Comparison of ENCODE assay signal across 8 mouse cellular contexts in genomic region chr8:84200652-84201544, GRCm38 (mm10). TPM values are rescaled to one million over a fixed set of nuclear protein-coding genes. Genes with fewer than 3 reads are reported as not detected.
A peak's percentile ranks its signal among the peaks of the same experiment; 100 is the strongest.
DNase-seq lines count a peak whose midpoint lies in the region; ATAC-seq and TF ChIP-seq lines count a peak whose summit lies in the region.

No protein-coding gene starts in this region.

- H3K36me3 ChIP-seq in embryonic facial prominence, embryonic 10.5 days (replicated peaks): peaks cover 7% of the 10 kb centered on the region; the same call in 1 of the 2 replicates
- peaks cover 19% of the 10 kb centered on the region for H3K36me3 ChIP-seq in heart, embryonic 12.5 days
- H3K36me3 ChIP-seq in kidney, embryonic 15.5 days: peaks cover 11% of the 10 kb centered on the region

- H3K4me3 ChIP-seq in layer of hippocampus, adult 2 months: peak overlapping the region; percentile 65
- peak overlapping the region; percentile 70 for H3K4me3 ChIP-seq in embryonic facial prominence, embryonic 10.5 days
- H3K4me3 ChIP-seq in heart, embryonic 12.5 days: peak overlapping the region; percentile 83
- peak overlapping the region; percentile 67 for H3K4me3 ChIP-seq in kidney, embryonic 15.5 days (replicated peaks)

- WGBS in embryonic facial prominence, embryonic 10.5 days: 4% methylated on average over 70 of the region's 70 CpGs
- WGBS in heart, embryonic 12.5 days: 4% methylated on average over 53 of the region's 70 CpGs
- 3% methylated on average over 50 of the region's 70 CpGs for WGBS in kidney, embryonic 15.5 days

- peak overlapping the region; percentile 98 for H3K27ac ChIP-seq in layer of hippocampus, adult 2 months
- peak overlapping the region; percentile 95 for H3K27ac ChIP-seq in embryonic facial prominence, embryonic 10.5 days (replicated peaks)
- peak overlapping the region; percentile 93 for H3K27ac ChIP-seq in heart, embryonic 12.5 days (ENCODE audit: poor library complexity, severe bottlenecking)
- H3K27ac ChIP-seq in kidney, embryonic 15.5 days: peak overlapping the region; percentile 97

- H3K9me3 ChIP-seq in embryonic facial prominence, embryonic 10.5 days: no peaks in the 10 kb centered on the region
- no peaks in the 10 kb centered on the region for H3K9me3 ChIP-seq in heart, embryonic 12.5 days (replicated peaks)
- H3K9me3 ChIP-seq in kidney, embryonic 15.5 days (replicated peaks): no peaks in the 10 kb centered on the region

- no peak for TF ChIP-seq CTCF in layer of hippocampus, adult 2 months (conservative IDR thresholded peaks at IDR 0.05)

- H3K4me1 ChIP-seq in embryonic facial prominence, embryonic 10.5 days: peaks cover 73% of the 10 kb centered on the region
- H3K4me1 ChIP-seq in heart, embryonic 12.5 days (replicated peaks): peaks cover 62% of the 10 kb centered on the region
- peaks cover 81% of the 10 kb centered on the region for H3K4me1 ChIP-seq in kidney, embryonic 15.5 days

- peaks cover 18% of the 10 kb centered on the region for H3K27me3 ChIP-seq in embryonic facial prominence, embryonic 10.5 days (replicated peaks; ENCODE audit: low read depth, poor library complexity, severe bottlenecking)
- H3K27me3 ChIP-seq in heart, embryonic 12.5 days (replicated peaks): no peaks in the 10 kb centered on the region
- no peaks in the 10 kb centered on the region for H3K27me3 ChIP-seq in kidney, embryonic 15.5 days

- peak overlapping the region; percentile 96 for H3K4me2 ChIP-seq in heart, embryonic 12.5 days
- peak overlapping the region; percentile 84 for H3K4me2 ChIP-seq in kidney, embryonic 15.5 days

- peak; percentile 62 for ATAC-seq in heart, embryonic 12.5 days (ENCODE audit: insufficient number of reproducible peaks, low FRiP score)
- ATAC-seq in kidney, embryonic 15.5 days (replicated peaks; ENCODE audit: low FRiP score): peak; percentile 33
- ATAC-seq in monocyte, adult 5-6 weeks (replicated peaks; ENCODE audit: insufficient number of reproducible peaks, low FRiP score, low TSS enrichment, poor library complexity, severe bottlenecking): no peak

- no peak for DNase-seq in layer of hippocampus, adult 2 months (ENCODE audit: low spot score in 2 of 2)
- no peak for DNase-seq in layer of hippocampus, postnatal 36 days
- peak; percentile 82 for DNase-seq in embryonic facial prominence, embryonic 10.5 days (ENCODE audit: low spot score)
- DNase-seq in lung, postnatal 10 days: peak; percentile 91
- DNase-seq in right cerebral cortex, postnatal 25 days: peak; percentile 62

- peak overlapping the region; percentile 94 for H3K9ac ChIP-seq in heart, embryonic 12.5 days
- peak overlapping the region; percentile 72 for H3K9ac ChIP-seq in kidney, embryonic 15.5 days

RNA-seq across cellular contexts. Expression of gene Nanos3, which starts 15.9 kb away (rescaled TPM):
- 1 to 10 TPM; 2.6 to 5.0 TPM for total RNA-seq in layer of hippocampus, adult 2 months (2021)
- 1 to 10 TPM; 2.2 to 4.9 TPM for total RNA-seq in layer of hippocampus, postnatal 36 days (2021)
- 2.4 and 3.5 TPM in 2 replicates for polyA plus RNA-seq in embryonic facial prominence, embryonic 10.5 days (2016; fragmentation: Nextera tagmentation; extraction: Ambion mirVana)
- 1.7 and 3.0 TPM in 2 replicates for polyA plus RNA-seq in heart, embryonic 12.5 days (2016; fragmentation: Nextera tagmentation; extraction: Ambion mirVana)
- 3.6 and 4.7 TPM in 2 replicates for polyA plus RNA-seq in kidney, embryonic 15.5 days (2015; fragmentation: Nextera tagmentation; extraction: Ambion mirVana)
- not detected in 3 replicates for total RNA-seq in monocyte, adult 5-6 weeks (2017)

RNA-seq across cellular contexts. Expression of gene Zswim4, which starts 36.0 kb away (rescaled TPM):
- 10 to 100 TPM; 18.0 to 19.3 TPM for total RNA-seq in layer of hippocampus, adult 2 months (2021)
- total RNA-seq in layer of hippocampus, postnatal 36 days (2021): 10 to 100 TPM; 16.8 to 18.1 TPM
- 37.2 and 41.7 TPM in 2 replicates for polyA plus RNA-seq in embryonic facial prominence, embryonic 10.5 days (2016; fragmentation: Nextera tagmentation; extraction: Ambion mirVana)
- 12.9 and 13.7 TPM in 2 replicates for polyA plus RNA-seq in heart, embryonic 12.5 days (2016; fragmentation: Nextera tagmentation; extraction: Ambion mirVana)
- 16.6 and 17.3 TPM in 2 replicates for polyA plus RNA-seq in kidney, embryonic 15.5 days (2015; fragmentation: Nextera tagmentation; extraction: Ambion mirVana)
- 11.8 to 12.1 TPM (median 11.9 TPM) in 3 replicates for total RNA-seq in monocyte, adult 5-6 weeks (2017)

RNA-seq across cellular contexts. Expression of gene D8Ertd738e, which starts 48.6 kb away (rescaled TPM):
- 100 to 1,000 TPM; 143 to 146 TPM for total RNA-seq in layer of hippocampus, adult 2 months (2021)
- 100 to 1,000 TPM; 131 to 145 TPM for total RNA-seq in layer of hippocampus, postnatal 36 days (2021)
- 409 and 427 TPM in 2 replicates for polyA plus RNA-seq in embryonic facial prominence, embryonic 10.5 days (2016; fragmentation: Nextera tagmentation; extraction: Ambion mirVana)
- polyA plus RNA-seq in heart, embryonic 12.5 days (2016; fragmentation: Nextera tagmentation; extraction: Ambion mirVana): 281 and 286 TPM in 2 replicates
- polyA plus RNA-seq in kidney, embryonic 15.5 days (2015; fragmentation: Nextera tagmentation; extraction: Ambion mirVana): 336 and 355 TPM in 2 replicates
- total RNA-seq in monocyte, adult 5-6 weeks (2017): 106 to 180 TPM (median 151 TPM) in 3 replicates

RNA-seq across cellular contexts. Expression of gene 4930432K21Rik, which starts 53.1 kb away (rescaled TPM):
- total RNA-seq in layer of hippocampus, adult 2 months (2021): 1 to 10 TPM; 2.1 to 2.9 TPM
- total RNA-seq in layer of hippocampus, postnatal 36 days (2021): 1 to 10 TPM; 1.7 to 1.8 TPM
- 1.5 and 1.8 TPM in 2 replicates for polyA plus RNA-seq in embryonic facial prominence, embryonic 10.5 days (2016; fragmentation: Nextera tagmentation; extraction: Ambion mirVana)
- 1.00 and 1.1 TPM in 2 replicates for polyA plus RNA-seq in heart, embryonic 12.5 days (2016; fragmentation: Nextera tagmentation; extraction: Ambion mirVana)
- polyA plus RNA-seq in kidney, embryonic 15.5 days (2015; fragmentation: Nextera tagmentation; extraction: Ambion mirVana): 1.7 and 2.0 TPM in 2 replicates
- total RNA-seq in monocyte, adult 5-6 weeks (2017): 1.8 to 2.1 TPM in 2 of 3 replicates, not detected in the other

RNA-seq across cellular contexts. Expression of gene Cc2d1a, which starts 53.2 kb away (rescaled TPM):
- 10 to 100 TPM; 53.2 to 57.8 TPM for total RNA-seq in layer of hippocampus, adult 2 months (2021)
- total RNA-seq in layer of hippocampus, postnatal 36 days (2021): 10 to 100 TPM; 58.3 to 64.6 TPM
- polyA plus RNA-seq in embryonic facial prominence, embryonic 10.5 days (2016; fragmentation: Nextera tagmentation; extraction: Ambion mirVana): 20.4 and 21.0 TPM in 2 replicates
- 17.7 and 18.1 TPM in 2 replicates for polyA plus RNA-seq in heart, embryonic 12.5 days (2016; fragmentation: Nextera tagmentation; extraction: Ambion mirVana)
- 22.0 and 28.7 TPM in 2 replicates for polyA plus RNA-seq in kidney, embryonic 15.5 days (2015; fragmentation: Nextera tagmentation; extraction: Ambion mirVana)
- total RNA-seq in monocyte, adult 5-6 weeks (2017): 8.7 to 18.5 TPM (median 16.1 TPM) in 3 replicates

Comparison
In these comparisons a context has a peak if more than half of its experiments do, and no peak if none do; other contexts are left out.
1. DNase-seq: peak in embryonic facial prominence, embryonic 10.5 days (single experiment), lung, postnatal 10 days (single experiment) and right cerebral cortex, postnatal 25 days (single experiment); none in layer of hippocampus, adult 2 months (0 of 2) and layer of hippocampus, postnatal 36 days (0 of 2).
2. Peak in every context shown above with its lines, with median percentiles within 50 percentile points of each other: H3K27ac ChIP-seq and H3K4me3 ChIP-seq.